Mouse (Mus musculus): ENCODE data around the gene Cdkal1.

DNA sequence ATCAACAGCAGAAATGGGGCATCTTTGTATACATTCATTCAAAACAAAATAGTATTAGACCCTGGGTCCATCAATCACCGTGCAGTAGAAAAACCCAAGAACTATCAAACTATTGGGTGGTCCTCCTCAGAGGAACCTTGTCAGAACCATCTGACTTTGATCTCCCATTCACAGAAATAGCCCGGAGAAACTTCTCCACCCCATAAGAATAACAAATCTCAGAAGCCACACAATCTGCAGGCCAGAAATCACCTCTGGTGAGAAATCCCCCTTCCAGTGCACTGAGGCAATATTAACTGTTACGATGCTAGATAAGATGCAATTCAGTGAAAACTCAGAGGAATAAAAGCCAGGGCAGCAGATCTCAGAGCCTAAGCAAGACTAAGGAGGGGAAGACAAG lies 275.5 kb downstream of the Cdkal1 start:
- TF ChIP-seq EP300 (optimal IDR thresholded peaks at IDR 0.05) (no peak), CTCF (IDR thresholded peaks at IDR 0.05; ENCODE audit: low read depth) (no peak)
